Mouse (Mus musculus): Measurements from ENCODE around the gene Tbc1d16.
"Not testable (repeated sequence)": the region's sequence is repeated elsewhere in the genome, so short reads cannot be mapped to it uniquely, and the experiment has no call there.

Gene Tbc1d16

DNA sequence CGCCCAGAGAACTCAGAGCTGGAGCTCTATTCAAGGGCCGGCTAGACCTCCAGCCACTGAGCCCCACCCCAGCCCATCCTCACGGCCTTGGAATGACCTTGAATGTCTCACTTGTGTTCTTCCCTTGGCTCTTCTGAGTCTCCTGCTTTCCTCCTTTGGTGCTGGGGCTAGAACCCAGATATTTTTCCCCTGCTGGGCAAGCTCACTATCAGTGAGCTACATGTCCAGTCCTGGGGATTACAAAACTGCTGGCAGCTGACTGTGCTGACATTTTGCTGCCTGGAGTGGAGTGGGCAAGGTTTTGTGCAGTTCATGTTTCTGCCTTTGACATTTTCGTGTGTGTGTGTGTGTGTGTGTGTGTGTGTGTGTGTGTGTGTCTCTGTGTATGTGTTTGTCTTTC, 111.3 kb downstream of the Tbc1d16 start:
- no peak for DNase-seq (ENCODE audit: low spot score)

DNA sequence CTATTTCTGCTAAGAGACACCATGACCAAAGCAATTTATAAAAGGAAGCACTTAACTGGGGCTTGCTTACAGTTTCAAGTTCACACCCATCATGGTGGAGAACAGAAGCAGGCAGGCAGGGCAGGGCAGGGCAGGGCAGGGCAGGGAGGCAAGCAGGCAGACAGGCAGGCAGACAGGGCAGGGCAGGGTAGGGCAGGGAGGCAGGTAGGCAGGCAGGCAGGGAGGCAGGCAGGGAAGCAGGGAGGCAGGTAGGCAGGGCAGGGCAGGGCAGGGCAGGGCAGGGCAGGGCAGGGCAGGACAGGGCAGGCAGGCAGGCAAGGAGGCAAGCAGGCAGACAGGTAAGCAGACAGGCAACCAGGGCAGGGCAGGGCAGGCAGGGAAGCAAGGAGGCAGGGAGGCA, 115.6 kb downstream of the Tbc1d16 start:
- DNase-seq (ENCODE audit: low spot score), result no peak

DNA sequence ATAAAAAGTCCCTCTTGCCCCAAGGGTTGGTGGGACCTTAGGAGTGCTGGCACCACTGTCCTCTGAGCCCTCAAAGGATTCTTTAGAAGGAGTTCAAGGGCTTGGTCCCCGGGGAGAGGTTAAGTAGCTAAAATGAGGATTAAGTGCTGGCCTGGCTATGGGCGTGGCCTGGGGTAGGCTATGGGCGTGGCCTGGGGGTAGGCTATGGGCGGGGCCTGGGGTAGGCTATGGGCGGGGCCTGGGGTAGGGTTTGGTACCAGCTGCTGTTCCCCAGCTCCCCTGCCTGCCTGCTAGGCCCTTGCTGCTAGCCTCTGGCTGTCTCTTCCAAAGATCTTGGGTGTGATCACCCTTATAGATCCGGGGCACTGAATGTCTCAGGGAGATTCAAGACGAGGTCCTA, 117.0 kb downstream of the Tbc1d16 start:
- no peak for DNase-seq (ENCODE audit: low spot score)

DNA sequence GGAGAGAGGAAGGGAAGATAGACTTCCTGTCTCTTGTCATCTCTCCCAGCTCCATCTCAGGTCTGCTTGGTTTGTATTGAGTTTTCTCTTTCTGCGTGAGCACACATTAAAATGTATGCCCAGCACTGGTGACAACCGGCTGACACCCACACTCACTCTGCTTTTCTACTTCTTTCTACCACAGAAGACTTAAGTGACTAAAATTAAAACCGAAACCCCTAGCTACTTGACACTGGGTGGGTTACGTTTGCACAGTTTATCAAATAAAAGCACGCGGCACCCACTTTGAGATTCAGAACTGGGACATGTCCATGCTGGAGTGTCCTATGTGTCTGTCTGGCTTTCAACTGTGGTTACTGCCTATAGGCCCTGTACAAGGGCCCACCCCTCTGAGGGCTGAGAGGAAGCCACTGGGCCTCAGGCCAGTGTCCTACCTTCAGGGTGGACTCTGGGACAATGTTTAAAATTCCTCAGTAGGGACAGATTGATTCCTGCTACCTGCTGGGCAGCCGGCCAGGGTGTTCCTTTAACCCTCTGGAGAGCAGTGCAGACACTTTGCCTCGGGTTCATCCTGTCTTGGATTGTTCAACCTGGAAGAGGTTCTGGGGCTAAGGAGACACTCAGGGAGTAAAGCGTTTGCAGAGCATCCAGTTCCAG, 118.8 kb downstream of the Tbc1d16 start:
- DNase-seq (ENCODE audit: low spot score), result no peak

DNA sequence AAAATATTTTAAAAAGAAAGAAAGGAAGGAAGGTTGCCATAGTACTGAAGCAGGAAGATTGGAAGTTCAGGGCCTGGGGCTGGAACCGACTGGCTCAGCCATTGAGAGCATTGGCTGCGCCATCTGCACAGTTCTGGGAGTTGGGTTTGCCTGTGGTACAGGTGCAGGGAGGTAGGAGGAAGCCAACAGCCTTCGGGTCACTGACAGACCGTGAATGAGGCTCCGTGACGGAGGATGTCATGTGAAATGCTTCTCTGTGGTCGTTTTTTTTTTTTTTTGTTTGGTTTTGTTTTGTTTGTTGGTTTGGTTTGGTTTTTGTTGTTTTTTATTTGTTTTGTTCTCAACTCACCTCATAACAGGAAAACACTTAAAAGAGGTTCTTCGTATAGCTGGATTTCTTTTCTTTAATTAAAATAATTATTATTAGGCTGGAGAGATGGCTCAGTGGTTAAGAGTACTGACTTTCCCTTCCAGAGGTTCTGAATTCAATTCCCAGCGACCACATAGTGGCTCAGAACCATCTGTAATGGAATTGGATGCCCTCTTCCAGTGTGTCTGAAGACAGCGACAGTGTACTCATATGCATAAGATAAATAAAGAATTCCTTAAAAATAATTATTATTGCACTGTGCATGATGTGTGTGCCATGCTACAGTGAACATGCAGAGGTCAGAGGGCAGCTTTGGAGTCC, 119.6 kb downstream of the Tbc1d16 start:
- DNase-seq (ENCODE audit: low spot score), result no peak

DNA sequence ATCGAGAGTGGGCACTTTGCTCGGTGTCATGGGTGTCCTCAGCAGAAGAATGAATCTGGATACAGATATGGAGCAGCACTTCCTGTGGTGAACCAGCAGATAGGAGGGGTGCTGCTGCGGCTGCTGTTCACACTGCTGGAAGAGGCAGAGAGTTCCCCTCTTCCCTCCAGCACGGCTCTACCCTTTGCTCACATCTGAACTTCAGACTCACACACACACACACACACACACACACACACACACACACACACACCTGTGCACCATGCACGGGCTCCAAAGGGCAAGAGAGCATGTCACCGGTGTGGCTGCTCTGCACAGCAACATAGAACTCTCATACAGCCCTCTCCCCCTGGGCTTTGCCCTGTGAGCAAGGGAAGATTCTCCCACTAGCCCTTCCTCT, 122.0 kb downstream of the Tbc1d16 start:
- DNase-seq (ENCODE audit: low spot score), result no peak

DNA sequence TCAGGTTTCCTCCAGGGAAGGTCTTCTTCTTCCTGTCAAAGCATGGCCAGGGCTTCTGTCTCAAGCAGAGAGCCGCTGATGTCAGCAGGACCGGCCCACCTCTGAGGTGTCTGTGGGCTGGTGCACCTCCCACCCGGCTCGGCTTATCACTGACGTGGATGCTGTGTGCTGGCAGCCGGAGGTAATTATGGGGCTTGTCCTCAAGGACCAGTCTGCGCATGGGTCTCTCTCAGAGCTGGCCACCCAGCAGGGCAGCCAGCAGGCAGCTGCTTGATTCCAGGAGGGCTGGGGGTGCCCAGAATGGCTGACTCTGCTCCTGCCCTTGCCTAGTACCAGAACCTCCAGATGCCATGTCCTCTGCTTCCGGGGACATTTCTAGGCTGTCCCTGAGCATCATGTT, 122.6 kb downstream of the Tbc1d16 start:
- no peak for DNase-seq (ENCODE audit: low spot score)

DNA sequence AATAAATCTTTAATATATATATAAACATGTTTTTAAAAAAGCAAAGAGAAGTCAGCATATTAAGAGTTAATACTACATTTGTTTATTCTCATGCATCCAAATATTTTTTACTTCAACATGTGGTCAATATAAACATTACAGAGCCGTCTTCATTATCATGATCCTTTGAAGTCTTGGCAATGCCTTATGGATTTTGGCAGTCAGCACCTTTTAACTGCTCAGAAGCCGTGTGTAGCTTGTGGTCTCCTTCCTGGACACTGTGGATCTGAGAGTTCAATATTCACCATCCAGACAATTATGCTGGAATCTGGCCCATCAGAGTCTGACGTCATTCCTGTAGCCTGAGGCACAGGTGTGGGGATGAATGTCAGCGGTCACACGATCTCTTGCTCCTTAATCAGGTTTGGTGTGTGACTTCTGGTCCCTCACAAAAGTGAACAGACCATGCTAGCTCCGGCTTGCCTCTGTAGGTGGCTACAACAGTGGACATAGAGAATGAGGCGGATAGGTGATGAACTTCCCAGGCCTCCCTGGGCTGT, 123.2 kb downstream of the Tbc1d16 start:
- DNase-seq (ENCODE audit: low spot score), result no peak

DNA sequence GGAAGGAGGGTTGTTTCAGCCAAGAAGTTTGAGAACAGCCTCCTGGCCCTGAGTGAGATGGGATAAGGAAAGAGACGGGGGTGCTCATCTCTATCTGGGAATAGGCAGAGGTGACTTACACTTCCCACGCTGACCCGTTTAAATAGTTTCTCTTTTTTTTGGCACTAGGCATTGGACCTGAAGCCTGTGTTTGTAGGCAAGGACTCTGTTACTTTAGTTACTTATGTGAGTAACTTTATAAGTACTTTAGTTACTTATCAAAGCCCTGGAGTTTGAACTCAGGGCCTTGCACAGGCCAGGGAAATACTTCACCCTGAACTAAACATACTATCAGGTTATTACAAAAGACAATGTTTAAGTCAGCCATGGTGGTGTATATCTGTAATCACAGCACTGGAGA, 124.3 kb downstream of the Tbc1d16 start:
- DNase-seq (ENCODE audit: low spot score), result no peak

DNA sequence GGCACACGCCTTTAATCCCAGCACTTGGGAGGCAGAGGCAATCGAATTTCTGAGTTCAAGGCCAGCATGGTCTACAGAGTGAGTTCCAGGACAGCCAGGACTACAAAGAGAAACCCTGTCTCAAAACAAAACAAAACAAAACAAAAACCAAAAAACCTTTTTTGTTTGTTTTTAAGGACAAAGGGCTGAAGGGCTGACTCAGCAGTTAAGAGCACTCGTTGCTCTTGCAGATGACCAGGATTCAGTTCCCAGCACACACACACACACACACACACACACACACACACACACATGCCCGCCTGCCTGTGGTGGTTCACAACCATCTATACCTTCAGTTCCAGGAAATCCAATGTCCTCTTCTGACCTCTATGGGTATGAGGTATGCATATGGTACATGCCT, 127.9 kb downstream of the Tbc1d16 start:
- DNase-seq (ENCODE audit: low spot score), result not testable (repeated sequence)

DNA sequence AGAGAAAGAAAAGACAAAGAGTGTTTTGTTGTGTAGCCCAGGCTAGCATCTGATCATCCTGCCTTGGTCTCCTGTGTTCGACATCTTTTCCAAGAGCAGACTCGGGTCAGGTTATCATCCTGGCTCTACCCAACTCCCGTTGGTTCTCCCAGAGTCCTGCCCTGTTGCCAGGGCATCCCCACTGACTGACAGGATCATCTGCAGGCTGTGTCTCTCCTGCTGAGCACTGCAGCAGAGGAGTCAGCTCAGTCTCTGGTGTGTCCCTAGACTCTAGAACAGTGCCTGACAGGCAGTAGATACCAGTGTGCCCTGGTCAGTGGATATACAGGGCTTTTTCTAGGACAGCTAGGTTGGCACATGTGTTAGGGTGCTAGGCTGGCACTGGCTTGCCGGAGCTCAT, 130.1 kb downstream of the Tbc1d16 start:
- no peak for DNase-seq (ENCODE audit: low spot score)

DNA sequence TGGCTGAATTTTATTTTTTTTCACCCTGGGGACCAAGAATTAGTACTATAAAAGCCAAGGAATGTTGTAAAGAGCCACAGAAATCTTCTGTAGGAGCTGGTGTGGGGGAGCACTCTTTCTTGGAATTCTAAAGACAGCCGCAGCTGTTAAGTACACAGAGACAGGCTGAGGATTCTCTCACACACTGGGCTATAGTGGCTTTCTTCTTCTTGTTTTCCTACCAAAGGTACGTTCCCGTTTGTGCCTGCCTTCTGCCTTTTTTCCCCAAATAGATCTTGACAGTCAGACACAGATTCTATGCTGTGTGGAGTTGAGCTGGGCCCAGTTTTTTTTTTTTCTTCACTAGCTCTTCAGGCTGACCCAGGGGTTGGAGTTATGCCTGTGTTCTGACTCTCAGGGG, 132.9 kb downstream of the Tbc1d16 start:
- no peak for DNase-seq (ENCODE audit: low spot score)

DNA sequence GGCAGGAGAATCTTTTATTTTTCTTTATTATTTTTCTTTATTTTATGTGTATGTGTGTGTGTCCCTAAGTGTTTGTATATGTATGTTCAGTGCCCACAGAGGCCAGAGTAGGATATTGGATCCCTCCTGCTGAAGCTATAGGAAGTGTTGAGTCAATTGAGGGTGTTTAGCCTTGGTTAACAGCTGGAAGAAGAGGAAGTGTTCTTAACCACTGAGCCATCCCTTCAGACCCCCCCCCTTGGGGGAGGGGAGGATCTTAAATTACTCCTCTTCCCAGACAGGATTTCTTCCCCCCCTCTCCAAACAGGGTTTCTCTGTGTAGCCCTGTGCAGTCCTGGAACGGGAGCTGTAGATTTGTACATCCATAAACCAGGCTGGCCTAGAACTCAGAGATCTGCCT, 135.0 kb downstream of the Tbc1d16 start:
- DNase-seq (ENCODE audit: low spot score), result no peak
